Mouse (Mus musculus): ENCODE measurements around the gene Atp6v1g1. TPM values are rescaled to one million over a fixed set of nuclear protein-coding genes. Genes with fewer than 3 reads are reported as not detected.

The Atp6v1g1 gene
- polyA plus RNA-seq, 1 experiment: 154 TPM

DNA sequence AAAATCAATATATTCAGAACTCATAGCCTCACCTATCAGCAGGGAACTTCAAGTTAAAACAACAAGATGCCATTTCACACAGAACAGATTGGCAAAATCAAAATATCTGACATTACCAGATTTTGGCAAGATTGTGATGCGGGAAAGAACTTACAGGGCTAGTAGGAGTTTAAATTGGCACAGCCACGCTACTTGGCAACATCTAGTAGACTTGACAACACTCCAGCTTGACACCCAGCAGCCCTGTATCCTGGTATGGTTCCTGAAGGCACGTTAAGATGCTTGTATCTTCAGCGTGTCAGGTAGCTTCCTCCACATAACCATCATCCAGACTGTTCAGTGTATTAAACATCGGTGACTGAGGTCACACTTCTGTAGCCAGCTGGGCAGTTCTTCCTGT, 37.1 kb upstream of the Atp6v1g1 start:
- H3K4me3 ChIP-seq (replicated peaks; ENCODE audit: insufficient read depth, low read depth, low read length): no peak overlapping the region
- H3K27ac ChIP-seq (ENCODE audit: insufficient read depth, low read length): no peak overlapping the region
- no peak for TF ChIP-seq CTCF (IDR thresholded peaks at IDR 0.05; ENCODE audit: borderline replicate concordance, insufficient read depth, low read depth, low read length)
- no peak for DNase-seq
- no peaks in the 10 kb centered on the region for H3K4me1 ChIP-seq (ENCODE audit: control insufficient read depth, insufficient read depth, low read length)
- WGBS: 32% methylated on average over 5 of the region's 5 CpGs
- H3K27me3 ChIP-seq (ENCODE audit: control insufficient read depth, insufficient read depth, low read length): no peaks in the 10 kb centered on the region

DNA sequence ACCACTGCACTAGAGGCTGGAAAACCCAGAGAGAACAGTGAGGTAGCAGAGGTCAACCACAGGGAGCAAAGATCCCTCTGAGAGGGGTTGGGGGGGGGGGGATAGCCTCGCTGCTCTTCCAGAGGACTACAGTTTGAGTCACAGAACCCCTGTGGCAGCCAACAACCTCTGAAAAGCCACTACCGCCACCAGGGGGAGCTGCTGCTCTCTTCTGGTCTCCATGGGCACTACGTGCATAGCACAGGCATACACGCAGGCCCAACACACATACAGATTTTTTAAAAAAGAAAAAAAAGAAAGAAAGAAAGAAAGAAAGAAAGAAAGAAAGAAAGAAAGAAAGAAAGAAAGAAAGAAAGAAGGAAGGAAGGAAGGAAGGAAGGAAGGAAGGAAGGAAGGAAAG, 36.3 kb upstream of the Atp6v1g1 start:
- no peak overlapping the region for H3K4me3 ChIP-seq (replicated peaks; ENCODE audit: insufficient read depth, low read depth, low read length)
- no peak overlapping the region for H3K27ac ChIP-seq (ENCODE audit: insufficient read depth, low read length)
- 16% methylated on average over 4 of the region's 4 CpGs for WGBS

DNA sequence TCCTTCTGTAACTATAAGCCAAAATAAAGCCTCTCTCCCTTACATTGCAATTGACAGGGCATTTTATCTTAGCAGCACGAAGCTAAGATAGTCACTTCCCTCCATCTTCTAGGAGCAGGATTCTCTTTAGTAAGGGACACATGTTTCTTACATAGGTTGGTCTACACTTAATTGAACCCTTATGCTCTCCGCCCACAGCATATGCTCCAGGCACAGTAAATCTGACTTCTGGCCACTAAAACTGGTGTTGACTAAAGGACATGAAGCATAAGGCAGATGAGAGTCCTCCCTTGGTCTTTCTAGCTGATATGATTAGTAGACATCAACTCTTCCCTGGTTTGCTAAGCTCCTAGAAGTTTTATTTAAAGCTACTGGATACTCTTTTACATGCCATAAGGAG, 31.7 kb upstream of the Atp6v1g1 start:
- 90% methylated on average over 2 of the region's 2 CpGs for WGBS
- no peak for DNase-seq
- Histone ChIP-seq H3K4me1 (ENCODE audit: control insufficient read depth, insufficient read depth, low read length) (no peaks in the 10 kb centered on the region), H3K4me3 (replicated peaks; ENCODE audit: insufficient read depth, low read depth, low read length) (no peak overlapping the region), H3K27ac (ENCODE audit: insufficient read depth, low read length) (no peak overlapping the region), H3K27me3 (ENCODE audit: control insufficient read depth, insufficient read depth, low read length) (no peaks in the 10 kb centered on the region)
- TF ChIP-seq POLR2A (IDR thresholded peaks at IDR 0.05; ENCODE audit: borderline replicate concordance, insufficient read depth, low read length): no peak

More for the DNA sequence above, 36.3 kb upstream of the Atp6v1g1 start:
- no peaks in the 10 kb centered on the region for H3K4me1 ChIP-seq (ENCODE audit: control insufficient read depth, insufficient read depth, low read length)
- H3K27me3 ChIP-seq (ENCODE audit: control insufficient read depth, insufficient read depth, low read length): no peaks in the 10 kb centered on the region
- peak; percentile 50 to 66 for DNase-seq
- no peak for TF ChIP-seq POLR2A (IDR thresholded peaks at IDR 0.05; ENCODE audit: borderline replicate concordance, insufficient read depth, low read length)
- peak; percentile 65 for TF ChIP-seq CTCF (IDR thresholded peaks at IDR 0.05; ENCODE audit: borderline replicate concordance, insufficient read depth, low read depth, low read length)

DNA sequence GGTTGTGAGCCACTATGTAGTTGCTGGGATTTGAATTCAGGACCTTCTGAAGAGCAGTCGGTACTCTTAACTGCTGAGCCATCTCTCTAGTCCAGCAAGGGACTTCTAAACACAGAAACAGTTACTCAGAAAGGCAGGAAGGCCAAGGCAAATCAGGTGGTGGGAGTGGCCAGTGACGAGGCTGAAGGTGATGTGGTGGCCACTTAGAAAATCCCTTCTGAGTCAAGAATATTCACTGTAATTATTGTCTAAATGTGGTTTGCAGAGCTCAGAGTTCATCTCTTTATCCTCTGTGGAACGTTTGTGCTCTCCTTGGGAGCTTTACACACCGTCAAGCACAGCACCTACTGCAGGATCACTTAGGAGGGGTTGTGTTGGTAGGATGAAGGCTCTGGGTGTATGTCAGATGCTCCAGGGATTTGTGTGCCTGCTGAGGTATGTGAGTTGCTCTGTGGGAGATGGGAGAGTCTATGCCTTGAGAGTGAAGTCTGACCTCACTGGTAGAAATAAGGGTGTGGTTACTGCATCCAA, 30.1 kb upstream of the Atp6v1g1 start:
- WGBS: 67% methylated on average over 4 of the region's 4 CpGs
- DNase-seq: no peak
- no peak for TF ChIP-seq POLR2A (IDR thresholded peaks at IDR 0.05; ENCODE audit: borderline replicate concordance, insufficient read depth, low read length)
- TF ChIP-seq CTCF (IDR thresholded peaks at IDR 0.05; ENCODE audit: borderline replicate concordance, insufficient read depth, low read depth, low read length): no peak

DNA sequence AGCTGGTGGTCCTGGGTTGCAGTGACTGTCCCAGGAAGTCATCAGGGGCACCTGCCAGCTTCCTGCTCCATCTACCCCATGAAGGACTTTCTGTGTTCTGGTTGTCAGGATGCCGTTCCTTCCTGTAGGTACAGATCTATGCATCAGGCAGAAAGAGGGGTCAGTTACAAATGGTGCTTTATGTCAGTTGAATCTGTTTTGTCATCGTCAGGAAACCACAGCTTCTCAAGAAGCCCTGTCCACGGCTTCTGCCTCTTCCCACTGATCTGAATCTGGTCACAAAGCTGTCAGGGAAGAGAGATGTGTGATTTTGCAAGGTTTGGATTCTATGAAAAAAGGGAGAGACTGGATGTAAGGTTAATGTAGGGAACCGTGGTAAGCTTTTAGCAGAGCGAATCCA, 29.6 kb upstream of the Atp6v1g1 start:
- H3K27me3 ChIP-seq (ENCODE audit: control insufficient read depth, insufficient read depth, low read length): no peaks in the 10 kb centered on the region
- no peak overlapping the region for H3K4me3 ChIP-seq (replicated peaks; ENCODE audit: insufficient read depth, low read depth, low read length)
- no peaks in the 10 kb centered on the region for H3K4me1 ChIP-seq (ENCODE audit: control insufficient read depth, insufficient read depth, low read length)
- WGBS: 81% methylated on average over 5 of the region's 5 CpGs
- no peak overlapping the region for H3K27ac ChIP-seq (ENCODE audit: insufficient read depth, low read length)
- TF ChIP-seq CTCF (IDR thresholded peaks at IDR 0.05; ENCODE audit: borderline replicate concordance, insufficient read depth, low read depth, low read length): no peak
- TF ChIP-seq POLR2A (IDR thresholded peaks at IDR 0.05; ENCODE audit: borderline replicate concordance, insufficient read depth, low read length): no peak
- DNase-seq: no peak

More for the DNA sequence above, 30.1 kb upstream of the Atp6v1g1 start:
- no peaks in the 10 kb centered on the region for H3K27me3 ChIP-seq (ENCODE audit: control insufficient read depth, insufficient read depth, low read length)
- H3K4me1 ChIP-seq (ENCODE audit: control insufficient read depth, insufficient read depth, low read length): no peaks in the 10 kb centered on the region
- H3K4me3 ChIP-seq (replicated peaks; ENCODE audit: insufficient read depth, low read depth, low read length): no peak overlapping the region
- H3K27ac ChIP-seq (ENCODE audit: insufficient read depth, low read length): no peak overlapping the region

DNA sequence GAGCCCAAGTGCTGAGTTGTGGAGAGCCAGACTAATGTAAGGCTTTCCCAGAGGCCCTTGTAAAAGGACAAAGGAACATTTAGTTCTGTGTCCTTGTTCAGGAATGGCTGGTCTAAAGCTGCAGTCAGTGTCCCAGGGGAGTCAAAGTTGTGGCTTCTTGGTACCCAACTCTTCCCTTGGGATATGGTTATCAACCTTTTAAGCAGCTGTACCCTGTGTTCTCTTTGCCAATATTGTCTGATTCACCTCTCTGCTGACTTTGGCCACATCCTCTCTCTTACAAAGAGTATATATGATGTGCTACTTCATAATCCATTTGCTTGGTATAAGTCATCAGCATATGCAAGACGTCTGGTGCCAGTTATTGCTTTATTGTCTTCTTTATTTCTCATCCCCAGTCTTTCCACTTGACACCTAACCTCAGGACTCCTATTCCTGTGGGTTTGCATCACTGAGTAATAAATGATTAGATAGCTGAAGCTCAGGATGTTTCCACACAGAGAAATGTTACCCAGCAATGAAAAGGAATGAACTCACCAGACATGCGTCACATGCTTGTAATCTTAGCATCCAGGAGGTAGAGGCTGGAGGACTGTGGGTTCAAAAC, 22.7 kb upstream of the Atp6v1g1 start:
- TF ChIP-seq CTCF (IDR thresholded peaks at IDR 0.05; ENCODE audit: borderline replicate concordance, insufficient read depth, low read depth, low read length) (no peak), POLR2A (IDR thresholded peaks at IDR 0.05; ENCODE audit: borderline replicate concordance, insufficient read depth, low read length) (no peak)
- WGBS: 89% methylated on average over 2 of the region's 2 CpGs
- Histone ChIP-seq H3K4me3 (replicated peaks; ENCODE audit: insufficient read depth, low read depth, low read length) (no peak overlapping the region), H3K4me1 (ENCODE audit: control insufficient read depth, insufficient read depth, low read length) (no peaks in the 10 kb centered on the region), H3K27ac (ENCODE audit: insufficient read depth, low read length) (no peak overlapping the region), H3K27me3 (ENCODE audit: control insufficient read depth, insufficient read depth, low read length) (no peaks in the 10 kb centered on the region)
- no peak for DNase-seq

DNA sequence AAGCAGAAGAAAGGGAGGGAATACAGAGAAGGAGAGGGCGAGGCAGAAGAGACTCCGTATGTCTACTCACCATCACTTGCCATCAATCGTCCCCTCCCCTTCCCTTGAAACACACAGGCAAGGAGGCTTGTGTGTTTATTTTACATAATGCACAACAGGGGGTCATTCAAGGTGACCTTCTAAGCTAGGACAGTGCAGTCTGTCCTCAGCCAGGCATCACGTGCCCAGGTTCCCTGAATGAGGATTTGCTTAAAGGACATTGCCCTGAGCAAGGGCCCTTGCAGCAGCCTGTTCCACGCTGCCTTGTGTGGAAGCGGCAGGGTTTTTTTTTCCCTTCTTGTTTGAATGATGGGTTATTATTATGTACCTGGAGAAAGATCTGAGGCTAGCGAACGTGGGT, 19.1 kb upstream of the Atp6v1g1 start:
- H3K27me3 ChIP-seq (ENCODE audit: control insufficient read depth, insufficient read depth, low read length): no peaks in the 10 kb centered on the region
- H3K4me3 ChIP-seq (replicated peaks; ENCODE audit: insufficient read depth, low read depth, low read length): no peak overlapping the region
- DNase-seq: no peak
- WGBS: 80% methylated on average over 8 of the region's 8 CpGs
- no peak overlapping the region for H3K27ac ChIP-seq (ENCODE audit: insufficient read depth, low read length)
- no peaks in the 10 kb centered on the region for H3K4me1 ChIP-seq (ENCODE audit: control insufficient read depth, insufficient read depth, low read length)
- TF ChIP-seq POLR2A (IDR thresholded peaks at IDR 0.05; ENCODE audit: borderline replicate concordance, insufficient read depth, low read length): no peak
- TF ChIP-seq CTCF (IDR thresholded peaks at IDR 0.05; ENCODE audit: borderline replicate concordance, insufficient read depth, low read depth, low read length): no peak

DNA sequence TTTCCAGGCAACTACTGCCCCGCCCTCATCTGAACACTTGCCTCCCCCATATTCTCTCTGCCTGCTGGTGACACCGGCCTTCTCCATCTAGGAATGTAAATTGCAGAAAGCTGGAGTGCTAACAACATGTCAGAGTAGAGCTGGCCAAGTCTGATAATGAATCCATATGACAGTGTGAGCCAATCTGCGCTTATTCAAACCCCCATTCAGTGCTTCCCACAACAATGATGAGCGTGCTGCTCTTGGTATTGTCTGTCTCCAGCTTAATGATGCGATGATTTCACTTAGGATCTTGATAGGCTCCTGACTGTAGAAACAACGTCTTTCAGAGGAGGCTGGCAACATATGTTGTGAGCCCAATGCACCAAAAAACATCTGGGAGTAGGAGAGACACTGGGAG, 15.6 kb upstream of the Atp6v1g1 start:
- H3K27me3 ChIP-seq (ENCODE audit: control insufficient read depth, insufficient read depth, low read length): no peaks in the 10 kb centered on the region
- H3K4me1 ChIP-seq (ENCODE audit: control insufficient read depth, insufficient read depth, low read length): no peaks in the 10 kb centered on the region
- no peak overlapping the region for H3K27ac ChIP-seq (ENCODE audit: insufficient read depth, low read length)
- 67% methylated on average over 6 of the region's 6 CpGs for WGBS
- TF ChIP-seq CTCF (IDR thresholded peaks at IDR 0.05; ENCODE audit: borderline replicate concordance, insufficient read depth, low read depth, low read length) (no peak), POLR2A (IDR thresholded peaks at IDR 0.05; ENCODE audit: borderline replicate concordance, insufficient read depth, low read length) (no peak)
- H3K4me3 ChIP-seq (replicated peaks; ENCODE audit: insufficient read depth, low read depth, low read length): no peak overlapping the region
- no peak for DNase-seq

Data from cerebellum, adult 2 months (tissue).